12 mouse cellular contexts compared by ENCODE assay signal in genomic region chr9:86631153-86631552, GRCm38 (mm10). TPM values are rescaled to one million over a fixed set of nuclear protein-coding genes. Genes with fewer than 3 reads are reported as not detected.
A peak's percentile ranks its signal among the peaks of the same experiment; 100 is the strongest.
DNase-seq lines count a peak whose midpoint lies in the region; ATAC-seq and TF ChIP-seq lines count a peak whose summit lies in the region.
"Had no signal": no experiment of that assay in that cellular context is flagged by ENCODE, and none has a peak within 500 bp of the region (broad histone marks: within the 10 kb centered on the region; RNA-seq: fewer than 3 reads in every experiment).

No protein-coding gene starts in this region.

- no peaks in the 10 kb centered on the region for H3K27me3 ChIP-seq in intestine, postnatal 0 days (replicated peaks; ENCODE audit: control insufficient read depth, insufficient read depth, low read length)
- H3K27me3 ChIP-seq in intestine, embryonic 15.5 days (replicated peaks), result no peaks in the 10 kb centered on the region
- no peaks in the 10 kb centered on the region for H3K27me3 ChIP-seq in hindbrain, postnatal 0 days (ENCODE audit: insufficient read depth, low read length)
- H3K27me3 ChIP-seq: liver, embryonic 13.5 days had no signal

- no peak overlapping the region for H3K27ac ChIP-seq in intestine, postnatal 0 days (ENCODE audit: low read depth, low read length)
- H3K27ac ChIP-seq in intestine, embryonic 15.5 days, result no peak overlapping the region
- no peak overlapping the region for H3K27ac ChIP-seq in bone marrow macrophage, adult 2 months (ENCODE audit: insufficient read depth, low read depth, low read length)
- no peak overlapping the region for H3K27ac ChIP-seq in hindbrain, postnatal 0 days
- H3K27ac ChIP-seq: liver, embryonic 13.5 days had no signal

- H3K4me1 ChIP-seq in intestine, postnatal 0 days (replicated peaks; ENCODE audit: control insufficient read depth, insufficient read depth, low read length), result no peaks in the 10 kb centered on the region
- H3K4me1 ChIP-seq in intestine, embryonic 15.5 days (replicated peaks), result no peaks in the 10 kb centered on the region
- H3K4me1 ChIP-seq in bone marrow macrophage, adult 2 months (ENCODE audit: control insufficient read depth, insufficient read depth, low read length), result peaks cover 3% of the 10 kb centered on the region
- peaks cover 6% of the 10 kb centered on the region; the same call in 1 of the 2 replicates for H3K4me1 ChIP-seq in hindbrain, postnatal 0 days (ENCODE audit: insufficient read depth, low read length)
- H3K4me1 ChIP-seq: liver, embryonic 13.5 days had no signal

- H3K4me3 ChIP-seq in intestine, postnatal 0 days (ENCODE audit: low read depth, low read length), result peak overlapping the region; percentile 10; the same call in 1 of the 2 replicates
- no peak overlapping the region for H3K4me3 ChIP-seq in intestine, embryonic 15.5 days (replicated peaks)
- peak overlapping the region; percentile 55 for H3K4me3 ChIP-seq in bone marrow macrophage, adult 2 months (ENCODE audit: insufficient read depth, low read length)
- no peak overlapping the region for H3K4me3 ChIP-seq in hindbrain, postnatal 0 days (ENCODE audit: low read length)
- H3K4me3 ChIP-seq: liver, embryonic 13.5 days had no signal

- H3K9ac ChIP-seq in intestine, postnatal 0 days (ENCODE audit: low read depth, low read length), result no peak overlapping the region
- H3K9ac ChIP-seq in intestine, embryonic 15.5 days, result no peak overlapping the region
- H3K9ac ChIP-seq in hindbrain, postnatal 0 days (replicated peaks; ENCODE audit: low read length), result no peak overlapping the region
- H3K9ac ChIP-seq: liver, embryonic 13.5 days had no signal

- no peak for TF ChIP-seq CTCF in intestine, postnatal 0 days (IDR thresholded peaks at IDR 0.05; ENCODE audit: low read depth)
- TF ChIP-seq CTCF in bone marrow macrophage, adult 2 months (IDR thresholded peaks at IDR 0.05; ENCODE audit: low read depth, low read length), result no peak
- TF ChIP-seq CTCF in hindbrain, postnatal 0 days (IDR thresholded peaks at IDR 0.05; ENCODE audit: low read depth), result no peak

- H3K4me2 ChIP-seq in intestine, postnatal 0 days (replicated peaks; ENCODE audit: low read depth), result peak overlapping the region; percentile 35
- H3K4me2 ChIP-seq in intestine, embryonic 15.5 days (replicated peaks), result no peak overlapping the region
- H3K4me2 ChIP-seq in hindbrain, postnatal 0 days (ENCODE audit: low read depth, low read length), result no peak overlapping the region
- H3K4me2 ChIP-seq: liver, embryonic 13.5 days had no signal

- no peaks in the 10 kb centered on the region for H3K9me3 ChIP-seq in intestine, postnatal 0 days (ENCODE audit: control insufficient read depth)
- H3K9me3 ChIP-seq in intestine, embryonic 15.5 days, result no peaks in the 10 kb centered on the region
- H3K9me3 ChIP-seq in hindbrain, postnatal 0 days (ENCODE audit: low read length), result no peaks in the 10 kb centered on the region
- H3K9me3 ChIP-seq: liver, embryonic 13.5 days had no signal

- ATAC-seq in intestine, postnatal 0 days, result no peak
- ATAC-seq in intestine, embryonic 15.5 days, result no peak
- peak; percentile 75 for ATAC-seq in megakaryocyte, adult 5-6 weeks (ENCODE audit: poor library complexity, severe bottlenecking)
- ATAC-seq in hindbrain, postnatal 0 days, result no peak

- no peaks in the 10 kb centered on the region for H3K36me3 ChIP-seq in intestine, postnatal 0 days (ENCODE audit: control insufficient read depth, insufficient read depth)
- H3K36me3 ChIP-seq in intestine, embryonic 15.5 days, result no peaks in the 10 kb centered on the region
- no peaks in the 10 kb centered on the region for H3K36me3 ChIP-seq in hindbrain, postnatal 0 days (ENCODE audit: insufficient read depth, low read length)
- H3K36me3 ChIP-seq: liver, embryonic 13.5 days had no signal

- no peak for TF ChIP-seq POLR2A in bone marrow macrophage, adult 2 months (IDR thresholded peaks at IDR 0.05; ENCODE audit: borderline replicate concordance, low read depth, low read length)

- WGBS in intestine, postnatal 0 days, result 44% methylated on average over 7 of the region's 7 CpGs
- WGBS in intestine, embryonic 15.5 days, result 68% methylated on average over 7 of the region's 7 CpGs
- 84% methylated on average over 7 of the region's 7 CpGs for WGBS in hindbrain, postnatal 0 days

- DNase-seq in CD4-positive helper T cell, adult 2 months (ENCODE audit: low read depth, low spot score), result peak; percentile 37
- DNase-seq in adrenal gland, postnatal 14 days, result no peak
- no peak for DNase-seq in hindbrain, postnatal 0 days (ENCODE audit: low spot score)
- DNase-seq in urinary bladder, postnatal 4 days (ENCODE audit: low spot score in 2 of 2), result no peak
- DNase-seq: adrenal gland, postnatal 25 days; cerebellum, adult 8-10 months; kidney, adult 9 months; liver, embryonic 13.5 days had no signal

RNA-seq across cellular contexts. Expression of gene Rwdd2a, which starts 59.4 kb away (rescaled TPM):
- 5.8 and 6.5 TPM in 2 replicates for polyA plus RNA-seq in intestine, postnatal 0 days (2015; fragmentation: Nextera tagmentation; extraction: Ambion mirVana)
- 2.7 and 2.9 TPM in 2 replicates for polyA plus RNA-seq in intestine, embryonic 15.5 days (2015; fragmentation: Nextera tagmentation; extraction: Ambion mirVana)
- polyA plus RNA-seq in bone marrow macrophage, adult 2 months (2012; ENCODE audit: insufficient read depth, insufficient read length, missing spikeins), result 9.9 and 11.8 TPM in 2 replicates
- 19.3 and 23.2 TPM in 2 replicates for total RNA-seq in megakaryocyte, adult 5-6 weeks (2015)
- 15.7 and 21.9 TPM in 2 replicates for total RNA-seq in megakaryocyte, adult 5-6 weeks (2017)
- total RNA-seq in adrenal gland, postnatal 14 days (2021), result 4.7 and 4.9 TPM in 2 replicates
- 35.4 and 41.3 TPM in 2 replicates for total RNA-seq in hindbrain, postnatal 0 days (2014; rRNA removed)
- 79.2 and 82.4 TPM in 2 replicates for polyA plus RNA-seq in hindbrain, postnatal 0 days (2015; fragmentation: Nextera tagmentation; extraction: Ambion mirVana)

RNA-seq across cellular contexts. Expression of gene Pgm3, which starts 59.5 kb away (rescaled TPM):
- polyA plus RNA-seq in intestine, postnatal 0 days (2015; fragmentation: Nextera tagmentation; extraction: Ambion mirVana), result 84.4 and 85.0 TPM in 2 replicates
- polyA plus RNA-seq in intestine, embryonic 15.5 days (2015; fragmentation: Nextera tagmentation; extraction: Ambion mirVana), result 40.6 and 42.4 TPM in 2 replicates
- 8.0 and 8.5 TPM in 2 replicates for polyA plus RNA-seq in bone marrow macrophage, adult 2 months (2012; ENCODE audit: insufficient read depth, insufficient read length, missing spikeins)
- 13.5 and 16.3 TPM in 2 replicates for total RNA-seq in megakaryocyte, adult 5-6 weeks (2015)
- 16.5 and 21.8 TPM in 2 replicates for total RNA-seq in megakaryocyte, adult 5-6 weeks (2017)
- total RNA-seq in adrenal gland, postnatal 14 days (2021), result 23.0 and 29.3 TPM in 2 replicates
- 12.4 and 15.1 TPM in 2 replicates for total RNA-seq in hindbrain, postnatal 0 days (2014; rRNA removed)
- polyA plus RNA-seq in hindbrain, postnatal 0 days (2015; fragmentation: Nextera tagmentation; extraction: Ambion mirVana), result 28.9 and 30.0 TPM in 2 replicates

Comparison
In these comparisons a context has a peak if more than half of its experiments do, and no peak if none do; other contexts are left out.
1. H3K4me3 ChIP-seq: peak in intestine, postnatal 0 days (single experiment) and bone marrow macrophage, adult 2 months (single experiment); none in intestine, embryonic 15.5 days (single experiment) and hindbrain, postnatal 0 days (single experiment).